Mouse (Mus musculus) hindbrain, embryonic 13.5 days (tissue): ENCODE measurements at regions not wholly inside any gene's neighbourhood (a gene's known extent, or its start where the extent isn't known, plus 50 kb on each side); places are given as distances from the start of the nearest gene placed in this dataset.

Experiments
- ATAC-seq: fragments of 200-750 bp; cut with Nextera tagmentation; 2 replicates; pipeline ENCODE4 v1.8.0; 2017; ENCODE audit warnings: moderate TSS enrichment; ENCODE audit not compliant: low FRiP score
- H3K27ac ChIP-seq: fragments of 300-500 bp; sonication (generic); 2 replicates; pipeline ENCODE4 v1.5.1; 2015; ENCODE audit warnings: inconsistent platforms, mild to moderate bottlenecking, moderate library complexity
- H3K27me3 ChIP-seq: fragments of 300-500 bp; sonication (generic); 2 replicates; pipeline ENCODE4 v1.6.1; 2015; ENCODE audit warnings: mild to moderate bottlenecking, inconsistent platforms
- H3K36me3 ChIP-seq: fragments of 300-500 bp; sonication (generic); 2 replicates; pipeline ENCODE4 v1.6.1; 2015; ENCODE audit warnings: mild to moderate bottlenecking, inconsistent platforms
- H3K4me1 ChIP-seq: fragments of 300-500 bp; sonication (generic); replicated peaks from 2 replicates; pipeline ENCODE4 v1.6.1; 2015; ENCODE audit warnings: inconsistent platforms
- H3K4me2 ChIP-seq: fragments of 300-500 bp; sonication (generic); 2 replicates; pipeline ENCODE4 v1.6.1; 2015; ENCODE audit warnings: inconsistent platforms, mild to moderate bottlenecking, moderate library complexity
- H3K4me3 ChIP-seq: fragments of 300-500 bp; sonication (generic); 2 replicates; pipeline ENCODE4 v1.5.1; 2015; ENCODE audit warnings: mild to moderate bottlenecking, inconsistent platforms
- H3K9ac ChIP-seq: fragments of 300-500 bp; sonication (generic); 2 replicates; pipeline ENCODE4 v1.6.1; 2015; ENCODE audit warnings: mild to moderate bottlenecking, inconsistent platforms
- H3K9me3 ChIP-seq: fragments of 300-500 bp; sonication (generic); 2 replicates; pipeline ENCODE4 v1.6.1; 2016; ENCODE audit warnings: inconsistent platforms
- WGBS: fragments of 180-500 bp; shearing (Covaris S2); methylation state at CpG from one replicate; pipeline ENCODE4 v1.1.7; 2015; 5-methylcytosine and 5-hydroxymethylcytosine counted together

DNA sequence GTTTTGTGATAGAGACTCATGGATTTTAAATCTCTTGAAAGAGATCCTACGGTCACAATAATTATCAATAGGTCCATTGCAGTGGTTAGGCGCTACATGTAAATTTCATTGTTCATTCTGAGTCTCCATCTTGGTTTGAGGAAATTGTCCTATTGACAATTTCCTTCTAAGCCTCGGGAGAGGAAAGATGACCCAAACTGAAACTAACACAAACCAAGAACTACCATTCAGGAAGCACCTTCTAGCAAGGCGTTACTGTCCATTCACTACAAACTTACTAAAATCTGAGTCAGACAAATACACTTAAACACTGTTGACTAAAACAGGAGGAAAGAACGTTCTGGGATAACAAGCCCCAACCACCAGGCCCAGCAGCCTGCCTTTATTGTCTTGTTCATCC, 140.1 kb upstream of the Olig3 start:
- Histone ChIP-seq H3K36me3 (no peaks in the 10 kb centered on the region), H3K4me3 (no peak overlapping the region)

DNA sequence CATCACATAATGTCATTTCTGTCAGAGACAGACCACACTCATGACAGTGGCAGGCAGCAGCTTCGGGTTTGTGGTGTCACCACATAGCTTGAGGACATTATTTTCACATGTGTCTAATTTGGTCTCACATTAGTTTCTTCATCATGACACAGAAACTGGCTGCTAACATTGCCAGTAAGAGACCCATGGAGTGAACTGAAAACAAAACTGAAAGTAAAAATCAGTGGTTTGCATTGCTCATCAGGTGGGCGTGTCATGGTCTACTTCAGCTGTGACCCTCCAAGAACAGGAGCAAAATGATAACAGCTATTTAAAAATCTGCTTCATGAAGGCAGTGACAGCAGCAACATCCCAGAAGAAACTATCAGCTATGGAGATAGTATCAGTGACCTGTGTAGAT, 146.6 kb upstream of the Olig3 start:
- Histone ChIP-seq H3K4me2 (no peak overlapping the region), H3K4me3 (no peak overlapping the region), H3K9me3 (no peaks in the 10 kb centered on the region), H3K4me1 (no peaks in the 10 kb centered on the region; the same call in 1 of the 2 replicates), H3K9ac (no peak overlapping the region), H3K36me3 (no peaks in the 10 kb centered on the region), H3K27ac (no peak overlapping the region), H3K27me3 (no peaks in the 10 kb centered on the region)
- 90% methylated on average over 2 of the region's 2 CpGs for WGBS
- ATAC-seq = no peak

More for the DNA sequence above, 140.1 kb upstream of the Olig3 start:
- Histone ChIP-seq H3K27me3 (no peaks in the 10 kb centered on the region), H3K9ac (no peak overlapping the region), H3K27ac (no peak overlapping the region), H3K9me3 (no peaks in the 10 kb centered on the region), H3K4me2 (no peak overlapping the region), H3K4me1 (no peaks in the 10 kb centered on the region)
- WGBS = 89% methylated on average over 5 of the region's 5 CpGs
- ATAC-seq = no peak

DNA sequence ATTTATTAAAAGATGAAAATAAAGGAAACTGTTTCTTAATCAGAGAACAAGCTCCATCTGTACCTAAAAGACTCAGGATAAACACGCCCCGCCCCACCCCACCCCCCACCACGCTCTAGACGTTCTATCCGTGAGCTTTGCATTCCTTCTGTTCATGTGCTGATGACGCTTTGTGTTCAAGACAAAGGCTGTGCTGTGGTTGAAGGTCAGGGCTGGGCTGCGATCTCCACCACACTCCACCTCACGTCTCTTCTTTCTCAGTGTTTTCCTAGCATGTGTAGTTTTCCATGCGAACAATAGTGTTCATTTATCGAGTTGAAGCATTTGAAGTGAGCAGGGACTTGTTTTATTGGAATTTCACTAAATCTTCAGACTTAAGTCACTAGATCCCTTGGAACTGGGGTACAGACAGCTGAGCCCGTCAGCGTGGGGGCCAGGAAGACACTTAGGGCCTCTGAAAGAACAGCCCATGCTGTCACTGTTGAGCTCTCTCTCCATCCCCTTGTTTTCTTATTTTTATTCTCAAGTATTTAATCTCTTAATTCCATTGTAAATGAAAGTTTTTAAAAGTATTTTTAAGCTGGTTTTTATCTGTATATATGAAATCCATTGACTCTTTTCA, 148.1 kb upstream of the Olig3 start:
- no peak for ATAC-seq
- Histone ChIP-seq H3K27me3 (no peaks in the 10 kb centered on the region), H3K9me3 (no peaks in the 10 kb centered on the region), H3K9ac (no peak overlapping the region), H3K4me1 (no peaks in the 10 kb centered on the region; the same call in 1 of the 2 replicates), H3K4me3 (no peak overlapping the region), H3K27ac (no peak overlapping the region), H3K4me2 (peak overlapping the region; percentile 46), H3K36me3 (no peaks in the 10 kb centered on the region)
- WGBS = 7% methylated on average over 12 of the region's 12 CpGs

DNA sequence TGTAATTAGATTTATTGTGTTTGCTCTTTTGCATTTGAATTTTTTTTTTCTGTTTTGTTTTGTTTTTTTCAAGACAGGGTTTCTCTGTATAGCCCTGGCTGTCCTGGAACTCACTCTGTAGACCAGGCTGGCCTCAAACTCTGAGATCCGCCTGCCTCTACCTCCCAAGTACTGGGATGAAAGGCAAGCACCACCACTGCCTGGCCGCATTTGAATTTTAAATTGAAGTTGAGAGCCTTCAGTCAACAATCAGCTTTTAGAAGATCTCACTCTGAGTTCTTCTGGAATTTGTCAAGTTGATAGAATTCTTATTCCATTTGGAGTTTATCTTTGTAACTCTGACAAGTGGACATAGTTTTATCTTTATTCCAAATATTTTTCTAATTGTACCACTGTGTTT, 148.8 kb upstream of the Olig3 start:
- 52% methylated on average over 2 of the region's 2 CpGs for WGBS
- Histone ChIP-seq H3K4me2 (no peak overlapping the region), H3K9ac (no peak overlapping the region)

DNA sequence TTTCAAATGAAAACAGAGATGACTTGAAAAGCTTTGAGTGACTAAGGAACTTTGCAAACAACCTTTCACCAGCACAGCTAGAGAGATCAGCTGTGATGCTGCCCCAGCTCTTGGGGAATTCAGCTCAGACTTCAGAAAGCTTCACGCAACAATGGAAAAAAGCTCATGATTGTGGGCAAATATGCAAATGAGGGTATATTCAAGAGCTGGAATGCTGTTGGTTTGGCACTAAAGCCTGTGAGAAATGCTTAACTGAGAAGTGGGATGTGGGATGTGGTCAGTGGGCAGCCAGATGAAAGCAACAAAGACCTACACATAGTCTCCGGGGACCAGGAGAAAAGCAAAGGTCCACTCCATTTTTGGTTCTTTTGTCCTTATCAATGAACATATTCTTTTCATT, 156.0 kb upstream of the Olig3 start:
- no peaks in the 10 kb centered on the region for H3K9me3 ChIP-seq
- no peak for ATAC-seq
- no peaks in the 10 kb centered on the region for H3K36me3 ChIP-seq
- no peak overlapping the region for H3K9ac ChIP-seq
- no peak overlapping the region for H3K4me2 ChIP-seq
- no peak overlapping the region for H3K27ac ChIP-seq
- no peaks in the 10 kb centered on the region for H3K4me1 ChIP-seq
- 60% methylated on average over 2 of the region's 2 CpGs for WGBS
- no peak overlapping the region for H3K4me3 ChIP-seq
- no peaks in the 10 kb centered on the region for H3K27me3 ChIP-seq

More for the DNA sequence above, 148.8 kb upstream of the Olig3 start:
- no peaks in the 10 kb centered on the region; the same call in 1 of the 2 replicates for H3K4me1 ChIP-seq
- no peak for ATAC-seq
- H3K9me3 ChIP-seq = no peaks in the 10 kb centered on the region
- no peaks in the 10 kb centered on the region for H3K36me3 ChIP-seq
- no peaks in the 10 kb centered on the region for H3K27me3 ChIP-seq
- no peak overlapping the region for H3K4me3 ChIP-seq
- no peak overlapping the region for H3K27ac ChIP-seq

DNA sequence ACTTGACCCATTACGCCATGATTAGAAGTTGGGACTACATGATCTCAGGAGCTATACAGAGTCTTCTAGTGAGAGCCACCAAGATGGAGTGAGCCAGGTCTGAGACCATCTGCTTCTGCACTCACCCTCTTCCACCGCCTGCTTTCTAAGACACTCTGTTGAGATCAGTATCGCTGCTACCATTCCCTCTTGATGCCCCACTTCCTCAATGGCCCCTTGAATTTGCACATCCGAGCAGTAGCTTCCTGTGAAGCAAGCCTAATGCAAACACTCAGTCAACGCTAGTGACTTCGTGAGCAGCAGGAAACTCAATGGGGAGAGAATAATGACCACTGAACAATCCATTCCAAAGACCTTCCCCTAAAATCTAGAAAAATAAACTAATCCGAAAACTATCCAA, 160.7 kb upstream of the Olig3 start:
- ATAC-seq = no peak
- H3K4me3 ChIP-seq = no peak overlapping the region
- 77% methylated on average over 7 of the region's 7 CpGs for WGBS

DNA sequence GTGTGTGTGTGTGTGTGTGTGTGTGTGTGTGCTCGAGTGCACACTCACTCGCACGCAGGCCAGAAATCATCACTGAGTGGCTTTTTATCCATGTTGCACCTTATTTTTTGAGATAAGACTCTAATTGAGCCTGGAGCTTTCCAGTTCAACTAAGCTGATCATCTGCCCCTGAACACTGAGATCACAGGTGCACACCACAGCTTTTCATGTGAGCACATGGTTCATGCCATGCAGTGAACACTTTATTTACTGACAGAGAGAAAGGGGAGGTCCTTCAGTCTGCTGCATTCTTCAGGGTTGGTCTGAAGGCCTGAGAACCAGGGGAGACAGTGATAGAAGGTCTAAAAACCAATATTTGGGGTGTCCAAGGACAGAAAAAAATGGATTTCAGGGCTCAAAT, 161.7 kb upstream of the Olig3 start:
- H3K4me2 ChIP-seq = no peak overlapping the region
- H3K9ac ChIP-seq = no peak overlapping the region
- no peak overlapping the region for H3K4me3 ChIP-seq
- no peak overlapping the region for H3K27ac ChIP-seq
- no peak for ATAC-seq
- H3K36me3 ChIP-seq = no peaks in the 10 kb centered on the region
- 100% methylated on average over 3 of the region's 3 CpGs for WGBS
- H3K9me3 ChIP-seq = no peaks in the 10 kb centered on the region
- H3K4me1 ChIP-seq = no peaks in the 10 kb centered on the region
- H3K27me3 ChIP-seq = no peaks in the 10 kb centered on the region

More for the DNA sequence above, 160.7 kb upstream of the Olig3 start:
- H3K4me1 ChIP-seq = no peaks in the 10 kb centered on the region
- H3K36me3 ChIP-seq = no peaks in the 10 kb centered on the region
- H3K4me2 ChIP-seq = no peak overlapping the region
- no peaks in the 10 kb centered on the region for H3K27me3 ChIP-seq
- H3K9ac ChIP-seq = no peak overlapping the region
- H3K27ac ChIP-seq = no peak overlapping the region
- H3K9me3 ChIP-seq = no peaks in the 10 kb centered on the region

DNA sequence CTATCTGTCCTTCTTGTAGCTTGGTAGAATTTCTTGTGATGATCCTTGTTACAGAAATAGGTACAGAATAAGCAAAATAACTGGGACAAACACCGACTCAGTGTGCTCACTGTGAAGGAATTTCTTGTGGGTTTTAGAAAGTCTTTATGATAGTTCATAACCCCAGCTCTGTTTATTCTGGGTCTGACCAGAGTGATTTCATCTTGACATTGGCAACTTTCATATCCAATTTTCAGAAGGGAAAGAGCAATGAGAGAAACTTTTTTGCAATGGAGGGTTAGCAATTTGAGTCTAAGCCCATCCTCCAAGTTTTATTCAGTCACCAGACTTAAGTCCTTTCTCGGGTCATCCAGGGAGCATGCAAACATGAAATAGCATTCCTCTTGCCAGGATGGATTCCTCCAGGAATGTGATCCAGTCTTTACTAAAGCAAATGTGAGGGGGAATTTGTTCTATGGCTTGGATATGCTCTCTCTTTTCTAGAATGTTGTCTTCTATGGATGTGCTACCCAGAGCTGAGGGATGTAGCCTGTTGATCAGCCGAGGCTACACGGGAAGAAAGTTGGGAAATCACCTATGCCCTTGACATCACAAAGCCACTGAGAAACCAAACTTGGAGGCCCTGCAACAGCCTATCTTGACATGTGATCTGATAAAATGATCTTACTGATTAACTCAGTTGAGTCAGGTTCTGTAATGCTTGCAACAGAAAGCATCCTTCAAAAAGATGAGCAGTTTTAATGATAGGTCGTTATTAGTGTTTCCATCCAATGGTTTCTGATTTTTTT, 163.2 kb upstream of the Olig3 start:
- WGBS = 86% methylated on average over 5 of the region's 5 CpGs
- no peak for ATAC-seq
- Histone ChIP-seq H3K9me3 (no peaks in the 10 kb centered on the region), H3K9ac (no peak overlapping the region), H3K27ac (no peak overlapping the region), H3K4me1 (no peaks in the 10 kb centered on the region; the same call in none of the 2 replicates), H3K36me3 (no peaks in the 10 kb centered on the region), H3K27me3 (no peaks in the 10 kb centered on the region), H3K4me2 (no peak overlapping the region), H3K4me3 (no peak overlapping the region)

DNA sequence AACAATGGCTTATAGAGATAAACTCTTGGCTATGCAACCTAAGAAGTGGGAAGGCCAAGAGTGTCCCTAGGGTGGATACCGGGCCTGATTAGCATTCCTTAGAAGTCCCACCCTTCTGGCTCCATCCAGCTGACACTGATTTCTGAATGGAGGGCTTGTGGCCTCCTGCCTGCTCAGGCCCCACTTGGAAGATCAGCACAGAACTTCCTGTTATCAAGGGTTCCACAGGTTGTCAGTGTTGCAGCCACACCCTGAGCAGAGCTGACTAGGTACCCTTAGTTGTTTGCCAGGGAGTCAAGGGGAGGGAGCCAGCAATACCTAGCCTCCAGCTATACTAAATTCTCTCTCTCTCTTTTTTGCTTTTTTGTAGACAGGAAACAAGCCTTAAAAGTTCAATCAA, 164.1 kb upstream of the Olig3 start:
- no peak overlapping the region for H3K27ac ChIP-seq
- H3K9me3 ChIP-seq = no peaks in the 10 kb centered on the region
- H3K4me3 ChIP-seq = no peak overlapping the region
- H3K36me3 ChIP-seq = no peaks in the 10 kb centered on the region
- H3K27me3 ChIP-seq = peaks cover 4% of the 10 kb centered on the region
- no peak overlapping the region for H3K4me2 ChIP-seq
- no peak for ATAC-seq
- H3K4me1 ChIP-seq = no peaks in the 10 kb centered on the region; the same call in none of the 2 replicates
- no peak overlapping the region for H3K9ac ChIP-seq
- 38% methylated on average over 1 of the region's 1 CpGs for WGBS

DNA sequence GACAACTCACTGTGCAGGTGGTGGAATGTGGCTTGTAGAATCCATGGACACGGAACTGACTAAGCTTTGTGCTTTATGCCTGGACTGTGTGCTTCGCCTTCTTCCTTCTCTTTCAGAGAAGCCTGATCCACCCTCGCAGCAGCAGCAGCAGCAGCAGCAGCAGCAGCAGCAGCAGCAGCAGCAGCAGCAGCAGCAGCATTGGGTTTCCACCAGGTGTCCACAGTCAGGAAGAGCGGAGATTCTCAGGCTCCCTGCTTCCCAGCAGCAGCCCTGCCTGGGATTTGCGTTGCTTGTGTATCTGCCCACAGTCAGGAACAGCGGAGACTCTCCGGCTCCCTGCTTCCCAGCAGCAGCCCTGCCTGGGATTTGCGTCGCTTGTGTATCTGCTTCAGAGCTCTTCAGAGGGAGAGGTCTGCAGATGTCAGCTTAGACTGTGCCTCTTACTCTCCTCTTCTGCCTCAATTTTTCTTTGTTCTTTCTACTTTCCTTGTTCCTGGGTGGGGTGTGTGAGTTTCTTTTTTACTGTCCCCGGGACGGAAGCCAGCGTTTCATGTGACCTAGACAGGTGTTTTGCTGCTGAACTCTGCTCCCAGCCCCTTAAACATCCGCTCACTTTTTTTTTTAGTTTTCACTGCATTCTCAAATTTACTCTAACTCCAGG, 168.1 kb upstream of the Olig3 start:
- peak; percentile 47; the same call in 1 of the 2 replicates for ATAC-seq
- WGBS = 28% methylated on average over 13 of the region's 13 CpGs
- H3K4me3 ChIP-seq = peak overlapping the region; percentile 14; the same call in 1 of the 2 replicates

DNA sequence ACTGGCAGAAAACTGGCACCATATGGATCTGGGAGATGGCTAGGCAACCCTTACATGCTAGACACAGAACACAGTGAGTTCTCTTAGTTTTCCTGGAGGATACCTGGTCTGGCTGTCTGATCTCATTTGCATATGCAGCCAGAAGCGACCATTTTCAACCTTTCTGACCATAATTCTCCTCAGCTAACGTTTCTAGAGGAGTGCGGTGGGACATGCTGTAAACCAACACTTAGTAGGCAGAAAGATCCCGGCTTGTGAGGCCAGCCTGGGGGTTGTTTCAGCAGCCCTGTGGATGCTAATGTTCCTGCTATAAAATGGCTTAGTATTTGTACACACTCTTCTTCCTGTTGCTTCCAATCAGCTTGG, 168.6 kb upstream of the Olig3 start:
- Histone ChIP-seq H3K9me3 (no peaks in the 10 kb centered on the region), H3K4me3 (no peak overlapping the region; the same call in 1 of the 2 replicates), H3K4me2 (peak overlapping the region; percentile 44), H3K36me3 (no peaks in the 10 kb centered on the region), H3K9ac (peak overlapping the region; percentile 55), H3K27ac (no peak overlapping the region; the same call in 1 of the 2 replicates), H3K27me3 (peaks cover 6% of the 10 kb centered on the region), H3K4me1 (peaks cover 3% of the 10 kb centered on the region)
- WGBS = 64% methylated on average over 4 of the region's 4 CpGs
- ATAC-seq = no peak

More for the DNA sequence above, 168.1 kb upstream of the Olig3 start:
- Histone ChIP-seq H3K36me3 (no peaks in the 10 kb centered on the region), H3K9me3 (no peaks in the 10 kb centered on the region), H3K4me2 (peak overlapping the region; percentile 44), H3K4me1 (peaks cover 3% of the 10 kb centered on the region), H3K27ac (no peak overlapping the region; the same call in 1 of the 2 replicates), H3K9ac (peak overlapping the region; percentile 55), H3K27me3 (peaks cover 6% of the 10 kb centered on the region)

DNA sequence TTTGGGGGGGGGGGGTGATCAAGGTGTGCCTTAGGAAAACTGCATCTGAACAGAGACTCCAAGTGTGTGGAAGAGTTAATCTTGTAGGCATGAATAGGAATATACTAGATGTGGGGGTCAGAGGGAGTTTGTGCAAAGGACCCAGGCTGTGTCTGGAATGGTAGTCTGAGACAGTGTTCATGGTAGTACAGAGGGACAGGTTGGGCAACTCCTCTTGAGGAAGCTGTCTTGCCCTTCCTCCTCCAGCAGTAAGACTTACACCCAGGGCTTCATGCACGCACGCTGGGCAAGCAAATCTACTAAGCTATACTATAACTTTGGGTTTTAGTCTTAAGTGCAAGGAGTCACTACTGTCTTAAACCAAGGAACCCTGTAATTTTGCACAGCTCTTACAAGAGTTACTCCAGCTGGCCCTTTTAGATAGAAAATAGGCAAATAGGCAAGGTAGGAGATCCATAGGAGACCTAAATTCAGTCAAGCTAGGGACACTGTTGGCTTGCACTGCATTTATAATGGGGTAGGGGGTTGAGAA, 169.2 kb upstream of the Olig3 start:
- H3K9ac ChIP-seq = no peak overlapping the region
- H3K4me2 ChIP-seq = no peak overlapping the region
- H3K27me3 ChIP-seq = peaks cover 6% of the 10 kb centered on the region
- ATAC-seq = no peak
- H3K4me1 ChIP-seq = peaks cover 3% of the 10 kb centered on the region
- H3K36me3 ChIP-seq = no peaks in the 10 kb centered on the region
- no peaks in the 10 kb centered on the region for H3K9me3 ChIP-seq
- no peak overlapping the region for H3K27ac ChIP-seq
- WGBS = 83% methylated on average over 2 of the region's 2 CpGs
- no peak overlapping the region for H3K4me3 ChIP-seq
